Mouse (Mus musculus): ENCODE data around the gene Timp2. TPM values are rescaled to one million over a fixed set of nuclear protein-coding genes. Genes with fewer than 3 reads are reported as not detected.

Gene Timp2
- total RNA-seq, 4 experiments from 2014 or later, result 41.0 to 82.5 (median 52.4) TPM

DNA sequence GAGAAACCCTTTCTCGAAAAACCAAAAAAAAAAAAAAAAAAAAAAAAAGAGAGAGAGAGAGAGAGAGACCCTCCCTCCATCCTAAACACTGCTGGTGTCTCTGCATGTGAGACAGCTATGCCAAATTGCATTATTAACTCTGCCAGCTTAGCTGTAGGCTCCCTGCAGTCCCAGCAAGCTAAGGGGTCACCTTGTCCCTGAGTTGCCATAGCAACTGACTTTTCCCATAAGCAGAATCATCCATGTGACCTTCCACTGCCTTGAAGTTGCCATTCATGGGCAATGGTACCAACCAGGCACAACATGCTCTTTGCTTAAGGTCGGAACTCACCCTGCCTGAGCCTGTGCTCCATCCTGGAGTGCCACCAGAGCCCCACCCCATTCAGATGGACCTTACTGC is 60.5 kb downstream of the Timp2 start:
- DNase-seq (ENCODE audit: low spot score in 2 of 2), result no peak

DNA sequence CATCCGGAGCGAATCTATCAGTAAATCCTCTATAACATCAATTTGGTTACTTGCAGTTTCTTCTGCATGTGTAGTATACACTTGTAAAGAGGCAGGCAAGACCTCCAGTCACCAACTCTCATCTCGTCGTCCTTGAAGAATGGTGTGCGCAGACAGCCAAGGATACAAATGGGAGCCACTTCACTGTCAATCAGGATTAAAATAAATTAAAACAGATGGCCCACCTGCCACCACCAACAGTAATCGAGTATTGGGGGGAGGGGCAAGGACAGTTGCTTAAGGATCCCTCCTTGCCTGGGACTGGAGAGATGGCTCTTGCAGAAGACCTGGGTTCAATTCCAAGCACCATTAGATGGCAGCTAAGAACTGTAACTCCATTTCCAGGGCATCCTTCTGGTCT is 62.9 kb downstream of the Timp2 start:
- DNase-seq (ENCODE audit: low spot score in 2 of 2), result no peak

DNA sequence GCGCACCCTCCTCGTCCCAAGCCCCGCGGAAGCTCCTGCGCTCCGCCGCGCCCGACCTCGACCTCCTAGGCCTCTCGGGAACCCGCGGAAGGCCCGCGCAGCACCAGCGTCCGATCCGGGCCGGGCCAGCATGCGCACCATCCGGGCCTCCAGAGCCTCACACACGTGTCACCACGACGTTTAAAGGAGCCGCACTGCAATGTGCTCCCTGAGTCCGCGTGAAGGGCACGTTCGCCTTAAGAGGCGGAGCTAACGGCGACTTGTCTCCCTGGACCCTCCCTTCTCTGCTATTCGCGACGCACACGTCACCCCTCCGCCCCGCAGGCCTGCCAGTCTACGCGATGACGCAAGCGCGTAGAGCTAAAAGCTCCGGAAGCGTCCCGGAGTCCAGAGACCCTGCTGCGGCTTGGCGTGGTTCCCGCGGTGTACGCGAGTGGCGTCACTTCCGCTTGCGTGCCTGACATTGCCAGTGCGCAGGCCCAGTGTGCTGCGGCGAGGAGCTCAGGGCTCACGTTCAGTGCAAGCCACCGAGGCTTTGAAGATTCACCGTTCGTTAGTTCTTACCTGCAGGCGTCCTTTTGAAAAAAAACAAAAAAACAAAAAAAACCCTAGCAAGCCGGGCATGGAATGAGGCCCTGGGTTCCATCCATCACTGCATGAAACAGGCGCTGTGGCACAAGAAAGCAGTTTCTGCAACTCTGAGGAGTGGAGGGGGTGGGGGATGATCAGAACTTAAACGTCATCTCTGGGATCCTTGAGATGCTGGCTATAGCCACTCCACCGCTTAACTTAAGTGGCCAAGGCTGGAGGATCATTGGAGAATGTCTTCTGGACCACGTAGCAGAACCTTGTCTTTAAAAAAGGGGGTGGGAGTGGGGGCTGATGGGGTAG is 65.3 kb downstream of the Timp2 start, which contains the start of gene Usp36:
Gene Usp36, minus strand, starts transcription at position 246 of the 891 bp plus-strand sequence.
- peak; percentile 98 to 100 for DNase-seq (ENCODE audit: low spot score in 2 of 2)

DNA sequence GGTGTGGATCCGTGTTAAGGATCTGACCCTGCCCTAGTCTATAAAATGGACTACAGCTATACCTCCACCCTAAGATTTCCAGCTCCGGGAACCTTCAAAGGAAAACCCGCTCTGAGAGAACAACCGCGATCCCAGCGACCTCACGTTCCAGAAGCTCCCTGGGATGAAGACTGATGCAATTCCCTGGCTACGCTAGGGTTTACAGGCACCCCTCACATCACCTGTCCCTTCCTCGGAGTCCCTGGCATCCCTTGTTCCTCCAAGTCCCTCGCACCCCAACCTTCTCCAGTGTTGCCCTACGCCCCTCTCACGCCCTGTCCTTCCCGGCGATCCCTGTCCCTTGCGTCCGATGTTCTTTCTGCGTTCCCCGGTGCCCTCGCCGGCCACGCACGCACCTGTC is 66.0 kb downstream of the Timp2 start:
- no peak for DNase-seq (ENCODE audit: low spot score in 2 of 2)

DNA sequence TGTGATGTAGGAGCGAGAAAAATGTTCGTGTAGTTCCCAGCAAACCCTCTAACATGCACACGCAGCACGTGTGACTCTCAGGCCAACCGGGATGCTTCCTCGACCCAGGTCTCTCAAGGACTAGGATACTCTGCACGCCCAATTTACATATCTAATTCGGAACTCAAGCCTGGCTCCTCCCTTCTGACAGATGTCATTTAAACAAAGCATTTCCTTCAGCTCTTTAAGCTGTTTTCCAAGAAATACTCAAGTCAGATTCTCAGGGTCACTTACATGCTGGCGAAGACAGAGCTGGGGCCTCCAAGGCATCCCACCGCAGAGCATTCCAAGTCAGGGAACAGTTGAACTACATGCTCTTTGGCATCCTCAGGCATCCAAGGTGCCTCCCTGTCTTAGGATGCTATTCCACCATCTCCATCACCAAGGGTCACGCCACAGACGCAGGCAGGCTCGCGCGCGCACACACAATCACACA is 66.5 kb downstream of the Timp2 start:
- no peak for DNase-seq (ENCODE audit: low spot score in 2 of 2)

DNA sequence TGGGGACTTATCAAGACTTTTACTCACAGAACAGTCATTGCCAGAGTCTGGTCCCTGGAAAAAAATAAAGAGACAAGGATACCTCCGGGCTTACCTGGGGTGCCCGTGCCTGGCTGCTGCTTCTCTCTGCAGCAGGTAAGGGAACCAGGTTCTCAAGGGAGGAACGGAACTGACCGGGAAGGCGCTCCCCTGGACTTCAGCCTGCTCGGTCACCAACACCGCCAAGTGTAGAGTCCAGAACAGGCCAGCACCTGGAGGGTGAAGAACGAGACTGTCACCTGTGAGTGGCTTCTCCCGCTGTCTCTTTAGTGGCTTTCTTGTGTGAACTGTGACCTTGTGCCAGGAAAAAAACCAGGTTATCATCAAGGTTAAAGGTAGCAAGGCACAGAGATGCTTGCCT is 68.0 kb downstream of the Timp2 start:
- no peak for DNase-seq (ENCODE audit: low spot score in 2 of 2)

DNA sequence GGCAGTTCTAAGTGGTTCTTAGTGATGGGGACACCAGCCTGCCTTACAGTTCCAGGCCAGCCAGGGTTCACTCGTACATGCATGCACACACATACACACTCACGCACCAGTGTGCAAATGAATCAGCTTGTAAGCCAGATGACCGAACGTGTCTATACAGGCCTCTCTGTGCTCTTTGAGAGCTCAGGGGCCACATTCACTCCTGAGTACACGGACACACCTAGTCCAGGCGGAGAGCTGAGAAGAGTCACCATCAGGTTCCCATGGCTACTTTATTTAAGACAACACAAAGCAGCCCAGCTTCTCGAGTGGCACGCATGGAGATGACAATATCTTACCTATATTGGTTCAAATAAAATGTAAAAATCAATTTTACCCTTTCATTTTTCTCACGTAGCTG is 69.1 kb downstream of the Timp2 start:
- DNase-seq (ENCODE audit: low spot score in 2 of 2), result no peak

DNA sequence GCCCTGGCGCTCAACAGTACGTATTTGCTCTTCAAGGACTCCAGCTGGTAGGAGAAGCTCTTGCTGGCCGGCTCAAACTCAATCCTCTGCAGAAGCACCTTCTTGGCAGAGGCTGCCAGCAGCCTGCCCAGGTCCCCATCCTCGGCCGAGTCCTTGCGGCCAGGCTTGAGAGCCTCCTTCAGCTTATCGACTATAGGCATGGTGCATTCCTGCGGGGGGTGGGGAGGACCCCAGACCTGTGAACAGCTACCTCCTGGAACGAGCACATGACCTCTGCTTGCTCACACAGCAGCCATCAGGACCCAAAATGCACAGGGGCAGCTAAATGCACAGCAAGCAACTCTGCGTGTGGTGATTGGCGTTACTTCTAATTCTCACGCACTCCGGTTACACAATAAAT is 69.7 kb downstream of the Timp2 start:
- no peak for DNase-seq (ENCODE audit: low spot score in 2 of 2)

DNA sequence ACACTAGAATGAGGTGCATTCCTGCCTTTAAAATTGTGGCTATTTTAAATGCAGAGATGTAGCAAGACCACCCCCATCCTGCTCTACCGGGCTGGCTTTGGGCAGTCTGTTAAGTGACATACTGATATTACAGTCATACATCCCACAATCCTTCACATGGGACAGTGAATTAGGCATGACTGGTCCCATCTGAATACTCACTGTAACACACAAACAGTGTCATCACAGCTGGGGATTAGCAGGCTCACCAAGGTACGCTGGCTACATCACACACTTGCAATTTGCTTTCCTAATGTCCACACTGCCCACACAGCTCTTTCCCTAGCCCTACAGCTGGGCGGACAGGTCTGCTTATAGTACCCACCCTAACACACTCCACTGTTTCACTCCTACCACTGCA is 75.3 kb downstream of the Timp2 start:
- DNase-seq (ENCODE audit: low spot score in 2 of 2), result no peak

DNA sequence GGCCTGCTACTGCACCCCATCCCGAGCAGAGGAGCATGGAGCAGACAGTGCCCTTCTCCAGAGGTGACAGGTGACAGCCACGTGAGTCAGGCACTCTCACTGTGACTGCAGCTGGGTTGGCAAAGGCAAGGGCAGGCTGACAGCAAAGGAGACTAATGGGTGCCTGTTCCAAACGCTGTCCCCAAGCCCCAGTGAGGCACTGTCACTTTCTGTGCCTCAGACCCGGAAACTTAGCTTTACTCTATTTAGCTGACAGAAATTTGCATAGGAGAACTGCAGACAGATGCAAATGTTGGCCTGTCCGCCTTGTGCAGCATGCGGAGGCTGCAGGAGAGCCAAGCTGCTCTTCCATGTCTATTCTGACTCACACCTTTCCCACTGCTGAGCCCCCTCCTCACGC is 79.2 kb downstream of the Timp2 start:
- DNase-seq (ENCODE audit: low spot score in 2 of 2), result no peak

DNA sequence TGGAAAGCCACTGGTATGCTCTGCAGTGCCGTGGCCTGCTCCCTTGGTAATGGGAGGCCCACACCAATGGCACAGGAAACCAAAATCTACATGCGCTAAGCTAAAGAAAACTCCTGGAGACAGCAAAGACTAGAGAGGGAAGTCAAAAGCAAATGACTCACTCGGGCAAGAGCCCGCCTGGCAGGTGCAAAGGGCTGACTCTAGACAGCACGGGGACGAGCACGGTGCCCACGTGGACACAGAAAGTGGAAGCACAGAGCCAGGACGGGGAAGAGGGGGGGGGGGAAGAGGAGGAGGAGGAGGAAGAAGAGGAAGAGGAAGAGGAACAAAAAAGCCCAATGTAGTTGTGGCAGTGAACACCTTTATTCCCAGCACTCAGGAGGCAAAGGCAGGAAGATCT is 80.4 kb downstream of the Timp2 start:
- DNase-seq (ENCODE audit: low spot score in 2 of 2), result no peak

DNA sequence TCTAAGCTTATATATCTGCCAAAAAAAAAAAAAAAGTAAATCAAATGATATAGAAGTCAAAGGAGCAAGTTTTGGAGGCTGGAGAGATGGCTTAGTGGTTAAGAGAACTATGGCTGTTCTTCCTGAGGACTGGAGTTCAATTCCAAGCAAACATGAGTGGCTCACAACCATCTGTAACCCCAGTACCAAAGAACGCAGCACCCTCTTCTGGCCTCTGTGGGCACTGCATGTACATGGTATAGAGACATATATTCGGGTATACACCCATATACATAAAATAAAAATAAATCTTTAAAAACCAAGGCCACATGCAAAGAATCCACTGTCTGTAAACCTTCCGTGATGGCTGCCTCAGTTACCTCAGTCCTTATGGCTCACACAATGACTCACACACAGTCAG is 85.7 kb downstream of the Timp2 start:
- no peak for DNase-seq (ENCODE audit: low spot score in 2 of 2)

DNA sequence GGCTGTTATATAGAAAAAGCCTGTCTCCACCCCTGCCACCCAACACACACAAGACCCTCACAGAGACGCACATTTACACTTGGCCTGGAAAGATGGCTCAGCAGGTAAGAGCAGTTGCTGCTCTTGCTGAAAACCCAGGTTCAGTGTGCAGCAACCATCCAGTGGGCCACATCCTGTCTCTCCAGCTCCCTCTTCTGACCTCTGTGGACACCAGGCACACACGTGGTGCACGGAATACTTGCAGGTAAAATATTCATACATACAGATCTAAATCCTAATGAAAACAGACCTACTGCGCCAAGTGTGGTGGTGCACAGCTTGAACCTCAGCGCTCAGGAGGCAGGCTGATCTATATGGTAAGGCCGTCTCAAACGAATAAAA is 88.9 kb downstream of the Timp2 start:
- no peak for DNase-seq (ENCODE audit: low spot score in 2 of 2)

DNA sequence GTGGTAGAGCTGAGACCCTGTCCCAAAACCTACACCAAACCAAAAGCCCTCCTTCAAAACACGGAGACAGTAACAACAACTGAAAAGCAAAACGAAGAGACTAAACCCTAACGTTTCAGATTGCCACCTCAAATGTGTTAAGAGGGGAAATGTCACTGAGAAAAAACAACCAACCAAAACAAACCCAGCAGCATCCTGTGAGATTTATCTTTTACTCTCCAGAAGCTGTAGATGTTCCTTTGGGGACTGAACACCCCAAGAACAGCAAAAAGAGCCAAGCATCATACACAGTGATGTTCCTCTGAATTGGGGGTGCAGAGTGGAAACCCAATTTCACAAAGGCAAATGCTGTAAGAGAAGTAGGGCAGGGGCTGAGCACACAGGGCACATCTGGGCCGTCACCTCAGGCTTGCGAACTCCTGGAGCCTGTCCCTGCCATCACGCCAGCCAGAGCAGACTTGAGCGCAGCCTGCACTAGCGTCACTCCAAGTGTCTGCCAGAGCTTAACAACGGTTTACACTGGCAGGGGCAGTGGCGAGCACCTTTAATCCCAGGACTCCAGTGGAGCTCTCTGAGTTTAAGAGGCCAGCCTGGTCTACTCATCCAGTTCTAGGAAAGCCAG is 89.4 kb downstream of the Timp2 start:
- no peak for DNase-seq (ENCODE audit: low spot score in 2 of 2)

DNA sequence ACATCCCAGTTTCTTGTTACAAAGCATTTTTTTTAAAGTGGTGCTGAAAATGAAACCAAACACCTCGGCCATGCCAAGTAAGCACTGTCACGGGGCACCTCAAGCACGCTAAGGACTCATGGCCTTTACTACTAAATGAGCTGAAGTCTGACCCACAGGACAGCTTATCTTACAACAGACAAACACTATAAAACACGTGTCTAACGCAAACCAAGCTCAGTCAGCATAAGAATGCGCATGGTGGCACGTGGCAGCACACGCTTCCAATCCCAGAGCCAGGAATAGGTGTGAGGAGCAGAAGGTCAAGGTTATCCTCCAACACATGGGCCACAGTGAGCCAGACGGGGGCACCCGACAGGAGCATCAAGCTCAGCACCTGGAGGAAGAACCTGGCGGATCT is 89.9 kb downstream of the Timp2 start:
- no peak for DNase-seq (ENCODE audit: low spot score in 2 of 2)

DNA sequence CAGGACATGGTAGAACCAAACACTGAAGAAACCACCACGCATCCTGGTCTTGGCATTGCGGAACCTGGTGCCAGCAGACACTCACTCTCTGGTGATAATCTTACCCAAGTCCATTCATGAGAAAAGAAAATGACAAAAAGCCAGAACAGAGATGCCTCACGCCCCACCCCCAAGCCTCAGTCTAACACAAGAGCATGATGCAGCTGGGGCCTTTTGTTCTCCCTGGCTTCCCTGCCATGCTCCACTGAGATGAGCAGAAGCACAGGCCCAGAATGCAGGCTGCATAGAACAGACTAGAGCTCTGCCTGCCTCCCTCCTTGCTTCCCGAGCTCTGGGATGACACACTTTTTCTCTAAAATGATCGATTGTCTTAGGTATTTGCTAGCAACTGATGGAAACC is 92.4 kb downstream of the Timp2 start:
- DNase-seq (ENCODE audit: low spot score in 2 of 2), result no peak

DNA sequence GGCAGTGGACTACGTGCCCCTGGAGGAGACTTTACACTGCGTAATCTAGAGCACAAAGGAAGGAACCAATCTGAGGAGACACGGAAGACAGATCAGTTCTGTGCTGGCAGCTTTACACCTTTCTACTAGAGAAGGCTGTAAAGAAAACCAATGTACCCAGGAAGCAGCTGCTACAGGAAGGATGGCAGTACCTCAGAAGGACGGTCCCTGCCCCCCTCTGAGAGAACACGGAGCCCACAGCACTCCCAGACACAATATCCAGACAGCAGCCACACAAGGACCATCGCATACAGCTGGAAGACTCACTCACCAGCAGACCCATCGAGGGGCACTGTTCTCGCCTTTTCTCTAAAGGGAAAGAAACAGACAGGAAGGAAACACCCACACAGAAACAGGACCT is 95.5 kb downstream of the Timp2 start:
- DNase-seq (ENCODE audit: low spot score in 2 of 2), result no peak

DNA sequence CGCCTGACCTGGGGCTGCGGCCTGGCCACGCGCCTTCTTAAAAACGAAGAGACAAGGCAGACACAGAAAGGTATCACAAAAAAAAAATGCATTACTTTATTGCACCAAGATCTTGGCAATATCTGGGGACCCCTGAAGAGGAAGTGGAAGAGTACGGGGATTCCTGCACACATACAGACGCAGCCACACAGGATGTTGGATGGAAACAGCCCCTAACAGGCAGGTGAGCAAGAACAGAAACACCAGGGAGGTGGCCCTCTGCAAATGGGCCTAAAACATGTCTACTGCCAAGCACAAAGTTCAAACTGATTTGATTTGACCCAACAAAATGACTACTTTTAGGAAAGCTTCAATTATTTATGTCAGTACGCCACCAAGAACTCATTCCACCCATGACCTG is 96.0 kb downstream of the Timp2 start:
- no peak for DNase-seq (ENCODE audit: low spot score in 2 of 2)

DNA sequence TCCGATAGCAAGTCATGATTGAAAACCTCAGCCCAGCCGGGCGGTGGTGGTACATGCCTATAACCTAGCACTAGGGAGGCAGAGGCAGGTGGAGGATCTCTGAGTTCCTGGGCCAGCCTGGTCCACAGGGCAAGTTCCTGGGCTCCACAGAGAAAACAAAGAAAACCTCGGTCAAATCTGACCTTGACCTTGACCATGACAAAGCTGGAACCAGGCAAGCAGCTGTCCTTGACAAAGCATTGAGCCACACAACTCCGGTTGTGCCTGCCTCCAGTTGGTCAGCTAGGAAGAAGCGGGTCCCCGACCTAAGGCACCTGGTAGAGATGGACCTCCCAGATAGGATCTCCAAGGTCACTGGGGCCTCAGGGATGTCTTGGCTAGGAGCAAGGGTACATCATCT is 99.2 kb downstream of the Timp2 start:
- DNase-seq (ENCODE audit: low spot score in 2 of 2), result no peak

DNA sequence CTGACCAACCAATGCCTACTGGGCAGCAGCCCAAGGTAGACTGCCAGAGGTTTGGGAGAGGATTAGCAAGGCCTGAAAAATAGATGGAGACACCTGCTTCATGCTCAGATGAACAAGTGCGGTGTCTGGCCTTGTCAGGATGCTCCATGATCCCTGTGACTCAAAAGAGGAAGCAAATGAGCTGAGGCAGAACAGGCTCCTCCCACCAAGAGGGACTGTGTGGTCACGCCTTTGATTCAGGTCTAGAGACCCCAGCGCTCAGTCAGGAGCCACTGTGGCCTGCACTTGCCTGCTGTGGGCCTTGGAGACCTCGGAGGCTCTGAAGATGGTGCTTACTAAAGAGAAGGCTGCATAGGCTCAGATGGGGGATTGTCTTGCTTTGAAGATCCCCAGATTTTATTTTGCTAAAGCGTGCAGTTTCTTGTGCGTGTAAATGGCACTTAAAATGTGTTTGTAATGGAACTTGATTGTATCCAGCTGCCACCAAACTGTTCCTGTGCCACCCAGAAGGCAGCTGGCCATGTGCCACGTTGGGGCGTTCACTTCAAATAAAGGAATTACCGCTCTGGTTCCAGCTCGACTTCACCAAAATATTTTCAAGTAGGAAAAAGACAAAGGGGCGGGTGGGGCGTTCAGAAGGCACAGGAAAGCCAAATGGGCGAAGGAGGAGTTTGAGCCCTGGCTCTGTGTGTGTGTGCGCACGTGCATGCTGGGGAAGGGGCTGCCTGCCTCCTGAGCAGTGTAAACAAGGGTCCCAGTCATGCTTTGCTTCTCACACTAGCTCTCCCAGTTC is 101.2 kb downstream of the Timp2 start:
- peak in 1 of 2 experiments; percentile 31 for DNase-seq (ENCODE audit: low spot score in 2 of 2)

DNA sequence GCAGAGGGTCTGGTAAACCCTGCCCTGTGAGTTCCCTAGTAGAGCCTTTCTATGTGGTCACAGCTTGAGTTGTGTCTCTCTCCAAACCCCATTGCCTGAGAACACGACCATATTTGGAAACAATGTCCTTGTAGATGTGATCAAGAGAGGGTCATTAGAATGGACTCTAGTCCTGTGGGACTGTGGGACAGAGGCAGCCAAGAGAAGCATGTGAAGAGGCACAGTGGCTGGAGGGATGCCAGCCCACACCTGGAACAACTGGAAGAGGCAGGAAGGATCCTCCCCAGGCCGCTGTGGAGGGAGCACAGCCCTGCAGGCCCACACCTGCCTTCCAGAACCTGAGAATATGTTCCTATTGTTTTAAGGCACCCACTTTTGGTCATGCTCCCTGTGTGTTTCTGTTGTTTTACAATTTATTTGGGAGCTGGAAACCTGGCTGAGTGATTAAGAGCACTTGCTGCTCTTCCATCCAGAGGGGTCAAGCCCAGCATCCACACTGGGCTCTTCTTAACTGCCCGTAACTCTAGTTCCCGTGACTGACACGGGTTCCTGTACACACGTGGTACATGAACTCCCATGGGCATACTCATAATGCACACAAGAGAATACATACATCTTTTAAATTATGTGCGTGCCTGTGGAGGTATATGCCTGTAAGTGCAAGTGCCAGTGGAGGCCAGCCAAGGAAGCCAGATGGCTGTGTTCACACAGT is 101.9 kb downstream of the Timp2 start:
- DNase-seq (ENCODE audit: low spot score in 2 of 2), result no peak
